Mouse (Mus musculus) kidney, postnatal 0 days (tissue): ENCODE measurements at regions not wholly inside any gene's neighbourhood (a gene's known extent, or its start where the extent isn't known, plus 50 kb on each side); places are given as distances from the start of the nearest gene placed in this dataset.
A peak's percentile ranks its signal among the peaks of the same experiment; 100 is the strongest.

Source experiments
- ATAC-seq: fragments of 200-750 bp; cut with Nextera tagmentation; replicated peaks from 2 replicates; pipeline ENCODE4 v1.8.0; 2017; ENCODE audit warnings: low read depth, moderate number of reproducible peaks, moderate TSS enrichment, moderate library complexity; ENCODE audit not compliant: low FRiP score
- DNase-seq: peaks from one replicate; pipeline ENCODE4 v3.0.0-alpha.2; 2016; ENCODE audit warnings: low spot score
- H3K27ac ChIP-seq: fragments of 300-500 bp; sonication (generic); 2 replicates; pipeline ENCODE4 v1.5.1; 2014; ENCODE audit warnings: mild to moderate bottlenecking
- H3K27me3 ChIP-seq: fragments of 300-500 bp; sonication (generic); 2 replicates; pipeline ENCODE4 v1.6.1; 2014; ENCODE audit warnings: low read length, mixed read lengths; ENCODE audit not compliant: insufficient read depth
- H3K36me3 ChIP-seq: fragments of 300-500 bp; sonication (generic); 2 replicates; pipeline ENCODE4 v1.6.1; 2014; ENCODE audit warnings: low read length, mixed read lengths; ENCODE audit not compliant: insufficient read depth
- H3K4me1 ChIP-seq: fragments of 300-500 bp; sonication (generic); replicated peaks from 2 replicates; pipeline ENCODE4 v1.6.1; 2014; ENCODE audit warnings: antibody characterized with exemption, low read length, mixed read lengths; ENCODE audit not compliant: insufficient read depth
- H3K4me2 ChIP-seq: fragments of 300-500 bp; sonication (generic); 2 replicates; pipeline ENCODE4 v1.6.1; 2014; ENCODE audit warnings: mild to moderate bottlenecking, low read length, moderate library complexity, mixed read lengths
- H3K4me3 ChIP-seq: fragments of 300-500 bp; sonication (generic); replicated peaks from 2 replicates; pipeline ENCODE4 v1.5.1; 2014; ENCODE audit warnings: low read depth, low read length
- H3K9ac ChIP-seq: fragments of 300-500 bp; sonication (generic); 2 replicates; pipeline ENCODE4 v1.6.1; 2014; ENCODE audit warnings: low read depth, low read length
- H3K9me3 ChIP-seq: fragments of 300-500 bp; sonication (generic); replicated peaks from 2 replicates; pipeline ENCODE4 v1.6.1; 2016; ENCODE audit warnings: low read length, inconsistent platforms, mixed read lengths
- CTCF ChIP-seq: IDR thresholded peaks from 2 replicates; pipeline ENCODE4 v1.5.1; 2016; ENCODE audit warnings: antibody characterized with exemption, low read depth, mild to moderate bottlenecking, moderate library complexity
- WGBS: fragments of 180-500 bp; shearing (Covaris S2); extraction: QIAGEN DNeasy Blood & Tissue Kit; methylation state at CpG from one replicate; pipeline ENCODE4 v1.1.7; 2014; 5-methylcytosine and 5-hydroxymethylcytosine counted together

GRCm38 (mm10) chr8:26383886-26384285 is 264.6 kb downstream of the Gm45692 start:
- 24% methylated on average over 3 of the region's 3 CpGs for WGBS
- Histone ChIP-seq H3K36me3 (no peaks in the 10 kb centered on the region), H3K27me3 (no peaks in the 10 kb centered on the region; the same call in 1 of the 2 replicates), H3K9ac (no peak overlapping the region), H3K4me1 (peaks cover 11% of the 10 kb centered on the region; the same call in 1 of the 2 replicates), H3K9me3 (no peaks in the 10 kb centered on the region), H3K4me3 (no peak overlapping the region), H3K4me2 (no peak overlapping the region), H3K27ac (no peak overlapping the region)
- ATAC-seq (no peak), DNase-seq (peak; percentile 84)
- TF ChIP-seq CTCF, result no peak

- Histone ChIP-seq H3K4me2 (no peak overlapping the region), H3K9ac (0 out of 2 replicates have a peak overlapping the region, but pooled peaks have one; percentile 32), H3K27me3 (no peaks in the 10 kb centered on the region; the same call in 1 of the 2 replicates), H3K9me3 (no peaks in the 10 kb centered on the region), H3K4me3 (no peak overlapping the region), H3K36me3 (no peaks in the 10 kb centered on the region), H3K4me1 (peaks cover 11% of the 10 kb centered on the region; the same call in 1 of the 2 replicates), H3K27ac (peak overlapping the region; percentile 58; the same call in 1 of the 2 replicates)
- DNase-seq (no peak), ATAC-seq (peak; percentile 80)
- 4% methylated on average over 3 of the region's 3 CpGs for WGBS
- TF ChIP-seq CTCF, result no peak
These were observed 265.1 kb downstream of the Gm45692 start for GRCm38 (mm10) chr8:26384305-26384993.

- no peak overlapping the region for H3K9ac ChIP-seq
- TF ChIP-seq CTCF, result no peak
- no peaks in the 10 kb centered on the region for H3K36me3 ChIP-seq
- ATAC-seq, result no peak
- H3K4me2 ChIP-seq, result no peak overlapping the region
- H3K27me3 ChIP-seq, result no peaks in the 10 kb centered on the region; the same call in 1 of the 2 replicates
- H3K9me3 ChIP-seq, result no peaks in the 10 kb centered on the region
- H3K4me3 ChIP-seq, result no peak overlapping the region
- peak; percentile 66 for DNase-seq
- 6% methylated on average over 6 of the region's 6 CpGs for WGBS
- no peak overlapping the region for H3K27ac ChIP-seq
- H3K4me1 ChIP-seq, result peaks cover 11% of the 10 kb centered on the region; the same call in 1 of the 2 replicates
These were observed 265.6 kb downstream of the Gm45692 start for GRCm38 (mm10) chr8:26384994-26385345.

- ATAC-seq (no peak), DNase-seq (peak; percentile 42)
- H3K4me1 ChIP-seq, result no peaks in the 10 kb centered on the region
- H3K9ac ChIP-seq, result no peak overlapping the region
- H3K27ac ChIP-seq, result no peak overlapping the region
- H3K4me2 ChIP-seq, result no peak overlapping the region
- 35% methylated on average over 6 of the region's 6 CpGs for WGBS
- H3K4me3 ChIP-seq, result no peak overlapping the region
- no peaks in the 10 kb centered on the region for H3K36me3 ChIP-seq
- H3K9me3 ChIP-seq, result no peaks in the 10 kb centered on the region
- no peaks in the 10 kb centered on the region for H3K27me3 ChIP-seq
- peak; percentile 57; the same call in 1 of the 2 replicates for TF ChIP-seq CTCF
These were observed 275.7 kb downstream of the Gm45692 start for GRCm38 (mm10) chr8:26395061-26395460.

GRCm38 (mm10) chr8:26420002-26420401 is 300.7 kb downstream of the Gm45692 start:
- ATAC-seq (no peak), DNase-seq (no peak)
- Histone ChIP-seq H3K27me3 (no peaks in the 10 kb centered on the region), H3K4me1 (no peaks in the 10 kb centered on the region), H3K9me3 (no peaks in the 10 kb centered on the region), H3K4me3 (no peak overlapping the region), H3K4me2 (no peak overlapping the region), H3K36me3 (no peaks in the 10 kb centered on the region), H3K9ac (no peak overlapping the region), H3K27ac (no peak overlapping the region)
- no peak for TF ChIP-seq CTCF
- WGBS, result 60% methylated on average over 6 of the region's 6 CpGs

- ATAC-seq, result no peak
- no peaks in the 10 kb centered on the region for H3K4me1 ChIP-seq
- H3K9ac ChIP-seq, result no peak overlapping the region
- no peak for TF ChIP-seq CTCF
- 37% methylated on average over 10 of the region's 10 CpGs for WGBS
- no peak overlapping the region for H3K4me3 ChIP-seq
- H3K9me3 ChIP-seq, result no peaks in the 10 kb centered on the region
- H3K4me2 ChIP-seq, result no peak overlapping the region
- no peak overlapping the region for H3K27ac ChIP-seq
- H3K27me3 ChIP-seq, result no peaks in the 10 kb centered on the region
- no peak for DNase-seq
- H3K36me3 ChIP-seq, result no peaks in the 10 kb centered on the region
These were observed 301.2 kb downstream of the Gm45692 start for GRCm38 (mm10) chr8:26420536-26420935.

- Histone ChIP-seq H3K4me1 (no peaks in the 10 kb centered on the region), H3K27me3 (no peaks in the 10 kb centered on the region), H3K9ac (no peak overlapping the region), H3K9me3 (no peaks in the 10 kb centered on the region), H3K4me2 (no peak overlapping the region), H3K27ac (no peak overlapping the region), H3K36me3 (no peaks in the 10 kb centered on the region), H3K4me3 (no peak overlapping the region)
- ATAC-seq, result no peak
- TF ChIP-seq CTCF, result no peak
- DNase-seq, result no peak
- 96% methylated on average over 7 of the region's 7 CpGs for WGBS
These were observed 308.0 kb downstream of the Gm45692 start for GRCm38 (mm10) chr8:26427311-26427710.
